Mouse (Mus musculus) neural tube, embryonic 14.5 days (tissue): ENCODE measurements around the gene Dapk3. TPM values are rescaled to one million over a fixed set of nuclear protein-coding genes. Genes with fewer than 3 reads are reported as not detected.

Source experiments
- ATAC-seq: fragments of 200-750 bp; cut with Nextera tagmentation; 2 replicates; pipeline ENCODE4 v1.8.0; 2017; ENCODE audit warnings: low read depth, mild to moderate bottlenecking, moderate TSS enrichment, moderate library complexity
- H3K27ac ChIP-seq: fragments of 300-500 bp; sonication (generic); 2 replicates; pipeline ENCODE4 v1.5.1; 2014; ENCODE audit warnings: low read depth, mild to moderate bottlenecking, control low read depth, low read length, moderate library complexity, mixed read lengths
- H3K27me3 ChIP-seq: fragments of 300-500 bp; sonication (generic); 2 replicates; pipeline ENCODE4 v1.6.1; 2014; ENCODE audit warnings: low read length; ENCODE audit not compliant: control insufficient read depth, insufficient read depth
- H3K36me3 ChIP-seq: fragments of 300-500 bp; sonication (generic); 2 replicates; pipeline ENCODE4 v1.6.1; 2014; ENCODE audit warnings: low read length, mixed read lengths; ENCODE audit not compliant: control insufficient read depth, insufficient read depth
- H3K4me1 ChIP-seq: fragments of 300-500 bp; sonication (generic); 2 replicates; pipeline ENCODE4 v1.6.1; 2014; ENCODE audit warnings: low read length; ENCODE audit not compliant: control insufficient read depth, insufficient read depth
- H3K4me2 ChIP-seq: fragments of 300-500 bp; sonication (generic); 2 replicates; pipeline ENCODE4 v1.6.1; 2014; ENCODE audit warnings: mild to moderate bottlenecking, low read depth, low read length, control low read depth
- H3K4me3 ChIP-seq: fragments of 300-500 bp; sonication (generic); 2 replicates; pipeline ENCODE4 v1.5.1; 2014; ENCODE audit warnings: low read depth, low read length, control low read depth, mixed read lengths
- H3K9ac ChIP-seq: fragments of 300-500 bp; sonication (generic); replicated peaks from 2 replicates; pipeline ENCODE4 v1.6.1; 2014; ENCODE audit warnings: low read depth, mild to moderate bottlenecking, control low read depth, low read length, mixed read lengths
- H3K9me3 ChIP-seq: fragments of 300-500 bp; sonication (generic); 2 replicates; pipeline ENCODE4 v1.6.1; 2016; ENCODE audit warnings: low read length; ENCODE audit not compliant: control insufficient read depth
- WGBS: fragments of 180-500 bp; shearing (Covaris S2); extraction: QIAGEN DNeasy Blood & Tissue Kit; methylation state at CpG from one replicate; pipeline ENCODE4 v1.1.7; 2014; 5-methylcytosine and 5-hydroxymethylcytosine counted together
- polyA plus RNA-seq: library from polyadenylated mRNA; unstranded; fragments of >200 nt; fragmentation: Nextera tagmentation; extraction: Ambion mirVana; gene quantifications from 2 replicates; pipeline ENCODE4 v1.2.1, GENCODE M21; 2014

Dapk3 gene
- polyA plus RNA-seq, 1 experiment from 2014 or later, result 67.3 TPM

- Histone ChIP-seq H3K27ac (peak overlapping the region; percentile 97), H3K4me1 (peaks cover 5% of the 10 kb centered on the region), H3K27me3 (no peaks in the 10 kb centered on the region), H3K9me3 (no peaks in the 10 kb centered on the region), H3K9ac (peak overlapping the region; percentile 78), H3K36me3 (peaks cover 10% of the 10 kb centered on the region), H3K4me2 (peak overlapping the region; percentile 98), H3K4me3 (peak overlapping the region; percentile 56)
- no peak; the same call in none of the 2 replicates for ATAC-seq
- 5% methylated on average over 19 of the region's 19 CpGs for WGBS
Observed at GRCm38 (mm10) chr10:81192968-81193501, 10.2 kb downstream of the Dapk3 start.

DNA sequence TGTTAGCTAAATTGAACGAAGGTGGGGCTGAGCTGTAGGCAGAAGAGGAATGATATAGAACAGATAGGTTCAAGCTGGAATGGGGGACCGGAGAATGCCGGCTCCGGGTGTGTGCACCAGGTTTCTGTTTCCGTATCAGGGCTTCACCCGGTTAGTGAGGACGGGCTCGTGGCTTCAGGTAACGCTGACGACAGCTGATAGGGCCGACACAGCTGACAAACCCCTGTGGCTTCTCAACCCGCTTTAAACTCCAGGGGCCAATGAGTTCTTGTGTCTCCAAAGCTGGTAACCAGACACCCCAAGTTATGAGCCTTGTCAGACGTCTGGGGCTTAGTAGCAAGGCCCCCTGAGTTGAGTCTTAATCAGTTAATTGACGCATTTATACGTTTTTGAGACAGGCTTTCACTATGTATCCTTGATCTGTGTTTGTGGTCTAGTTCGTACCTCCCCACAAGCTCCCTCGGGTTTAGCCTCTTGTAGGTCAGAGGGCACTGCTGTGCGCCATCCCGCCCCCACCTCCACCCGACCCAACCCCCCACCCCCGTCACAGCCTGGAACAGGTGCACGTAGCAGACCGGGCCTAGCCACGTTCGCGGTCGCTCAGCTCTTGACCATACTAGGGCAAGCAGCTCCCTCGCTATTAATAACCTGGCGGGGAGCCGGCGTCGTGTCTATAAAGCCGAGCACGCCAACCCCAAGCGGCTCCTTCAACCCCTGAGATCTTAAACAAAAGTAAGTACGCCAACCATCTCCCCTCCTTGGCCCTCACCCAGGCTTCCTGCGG lies 11.4 kb downstream of the Dapk3 start:
- Histone ChIP-seq H3K9ac (no peak overlapping the region), H3K36me3 (peaks cover 10% of the 10 kb centered on the region), H3K4me3 (no peak overlapping the region), H3K4me2 (no peak overlapping the region), H3K9me3 (no peaks in the 10 kb centered on the region), H3K27me3 (no peaks in the 10 kb centered on the region), H3K27ac (no peak overlapping the region), H3K4me1 (peaks cover 5% of the 10 kb centered on the region)
- ATAC-seq, result no peak
- 17% methylated on average over 37 of the region's 37 CpGs for WGBS

DNA sequence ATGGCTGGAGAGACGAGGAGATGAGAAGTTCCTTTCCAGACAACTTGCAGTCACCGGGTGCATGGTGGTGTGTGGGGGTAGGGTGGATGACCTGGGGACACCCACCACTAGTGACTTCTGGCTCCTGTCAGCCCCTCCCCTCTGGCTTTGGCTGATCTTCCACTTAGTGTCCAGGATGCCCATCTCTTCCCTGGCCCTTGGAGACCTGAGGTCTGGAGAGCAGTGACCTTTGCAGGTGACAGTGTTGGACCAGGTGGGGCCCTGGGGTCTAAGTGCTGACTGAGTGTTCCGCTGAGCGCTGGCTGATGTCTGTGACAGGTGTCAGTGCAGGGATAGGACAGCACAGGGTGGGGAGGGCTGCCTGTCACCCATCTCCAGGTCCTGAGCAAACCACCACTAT lies 12.5 kb downstream of the Dapk3 start:
- H3K27me3 ChIP-seq, result no peaks in the 10 kb centered on the region
- WGBS, result 64% methylated on average over 4 of the region's 4 CpGs

DNA sequence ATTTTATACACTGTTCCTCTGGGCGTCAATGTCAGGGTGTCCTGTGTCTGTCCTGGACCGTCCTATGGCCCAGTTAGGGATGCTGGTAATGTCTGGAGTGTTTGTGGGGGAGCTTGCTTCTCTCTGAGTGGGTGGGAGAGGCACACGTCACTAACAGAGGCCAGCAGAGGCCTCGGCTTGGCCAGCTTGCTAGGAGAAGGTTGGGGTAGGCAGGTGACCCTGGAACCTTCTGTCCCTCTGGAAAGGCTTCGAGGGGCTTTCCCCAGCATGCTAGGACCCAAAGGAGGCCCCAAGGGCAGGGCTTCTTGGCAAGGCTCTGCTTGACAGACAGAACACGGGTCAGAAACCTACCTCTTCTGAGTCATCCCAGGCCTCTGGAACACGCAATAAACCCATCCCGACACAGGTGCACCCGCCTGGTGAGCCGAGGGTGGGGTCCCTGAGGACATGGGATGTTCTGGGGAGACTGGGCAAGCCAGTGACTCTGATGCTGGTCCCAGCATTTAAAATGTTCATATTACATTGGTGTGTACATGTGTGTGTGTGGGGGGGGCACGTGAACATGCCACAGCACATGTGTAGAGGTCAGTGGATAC lies 13.8 kb downstream of the Dapk3 start:
- Histone ChIP-seq H3K9me3 (no peaks in the 10 kb centered on the region), H3K27ac (no peak overlapping the region), H3K4me1 (peaks cover 5% of the 10 kb centered on the region), H3K4me3 (no peak overlapping the region), H3K36me3 (no peaks in the 10 kb centered on the region), H3K9ac (no peak overlapping the region), H3K4me2 (no peak overlapping the region), H3K27me3 (no peaks in the 10 kb centered on the region)
- ATAC-seq, result no peak
- WGBS, result 70% methylated on average over 11 of the region's 11 CpGs

More for the DNA sequence above, 12.5 kb downstream of the Dapk3 start:
- Histone ChIP-seq H3K36me3 (peaks cover 4% of the 10 kb centered on the region), H3K9me3 (no peaks in the 10 kb centered on the region), H3K4me3 (no peak overlapping the region), H3K4me2 (no peak overlapping the region), H3K27ac (no peak overlapping the region), H3K9ac (no peak overlapping the region), H3K4me1 (peaks cover 5% of the 10 kb centered on the region)
- ATAC-seq, result no peak

- H3K4me2 ChIP-seq, result no peak overlapping the region
- no peak overlapping the region for H3K27ac ChIP-seq
- no peaks in the 10 kb centered on the region for H3K27me3 ChIP-seq
- no peaks in the 10 kb centered on the region for H3K36me3 ChIP-seq
- WGBS, result 54% methylated on average over 6 of the region's 6 CpGs
- peaks cover 5% of the 10 kb centered on the region for H3K4me1 ChIP-seq
- no peak for ATAC-seq
- H3K9me3 ChIP-seq, result no peaks in the 10 kb centered on the region
- H3K9ac ChIP-seq, result no peak overlapping the region
- no peak overlapping the region for H3K4me3 ChIP-seq
Observed at GRCm38 (mm10) chr10:81197305-81197704, 14.5 kb downstream of the Dapk3 start.

- Histone ChIP-seq H3K4me2 (no peak overlapping the region), H3K9me3 (no peaks in the 10 kb centered on the region), H3K27ac (no peak overlapping the region), H3K27me3 (no peaks in the 10 kb centered on the region), H3K4me3 (no peak overlapping the region), H3K9ac (no peak overlapping the region), H3K36me3 (no peaks in the 10 kb centered on the region), H3K4me1 (peaks cover under 1% of the 10 kb centered on the region)
- no peak for ATAC-seq
- WGBS, result 1% methylated on average over 9 of the region's 9 CpGs
Observed at GRCm38 (mm10) chr10:81198230-81198629, 15.4 kb downstream of the Dapk3 start.

DNA sequence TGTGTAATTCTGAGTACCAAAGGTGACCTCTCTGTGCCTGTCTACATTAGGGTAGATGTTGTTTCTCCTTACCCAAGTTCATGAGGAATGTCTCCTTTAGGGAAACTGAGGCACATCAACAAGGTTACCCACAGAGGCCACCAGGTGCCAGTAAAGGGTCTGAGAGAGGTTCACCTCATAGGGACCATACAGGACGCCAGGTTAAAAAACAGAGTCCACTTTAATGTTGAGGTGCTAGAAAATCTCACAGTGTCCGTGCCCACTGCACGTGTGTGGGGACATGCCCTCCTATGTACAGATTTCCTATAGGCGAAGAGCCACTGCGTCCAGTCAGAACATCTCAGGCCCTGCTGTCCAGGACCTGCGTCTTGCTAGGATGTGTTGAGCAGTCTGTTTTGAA lies 16.2 kb downstream of the Dapk3 start:
- Histone ChIP-seq H3K36me3 (no peaks in the 10 kb centered on the region), H3K27ac (no peak overlapping the region), H3K4me3 (no peak overlapping the region), H3K9ac (no peak overlapping the region), H3K4me1 (no peaks in the 10 kb centered on the region), H3K4me2 (no peak overlapping the region), H3K9me3 (no peaks in the 10 kb centered on the region), H3K27me3 (no peaks in the 10 kb centered on the region)
- 88% methylated on average over 6 of the region's 6 CpGs for whole genome bisulfite sequencing
- no peak for ATAC-seq

DNA sequence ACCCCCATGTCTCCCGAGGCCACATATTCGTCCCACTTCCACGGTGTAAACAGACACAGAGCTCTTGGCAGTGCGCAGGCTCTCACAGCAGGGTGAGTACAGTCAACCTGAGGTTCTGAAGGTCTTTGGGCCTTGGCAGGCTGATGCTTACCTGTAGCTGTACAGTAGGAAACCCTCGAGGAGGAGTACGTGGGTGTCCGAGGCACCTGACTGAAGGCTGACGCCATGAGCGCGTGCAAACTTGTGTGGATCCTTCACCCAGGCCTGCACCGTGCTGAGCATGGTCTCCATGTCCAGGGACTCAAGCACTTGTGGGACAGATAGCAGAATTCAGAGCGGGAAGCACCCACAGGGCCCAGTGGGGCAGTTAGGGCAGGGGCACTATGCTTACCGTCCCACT lies 17.3 kb downstream of the Dapk3 start:
- no peaks in the 10 kb centered on the region for H3K27me3 ChIP-seq
- no peaks in the 10 kb centered on the region for H3K4me1 ChIP-seq
- H3K9me3 ChIP-seq, result no peaks in the 10 kb centered on the region
- no peak overlapping the region for H3K9ac ChIP-seq
- 86% methylated on average over 13 of the region's 13 CpGs for WGBS
- H3K4me2 ChIP-seq, result no peak overlapping the region
- H3K36me3 ChIP-seq, result no peaks in the 10 kb centered on the region
- ATAC-seq, result no peak
- no peak overlapping the region for H3K4me3 ChIP-seq
- H3K27ac ChIP-seq, result no peak overlapping the region

DNA sequence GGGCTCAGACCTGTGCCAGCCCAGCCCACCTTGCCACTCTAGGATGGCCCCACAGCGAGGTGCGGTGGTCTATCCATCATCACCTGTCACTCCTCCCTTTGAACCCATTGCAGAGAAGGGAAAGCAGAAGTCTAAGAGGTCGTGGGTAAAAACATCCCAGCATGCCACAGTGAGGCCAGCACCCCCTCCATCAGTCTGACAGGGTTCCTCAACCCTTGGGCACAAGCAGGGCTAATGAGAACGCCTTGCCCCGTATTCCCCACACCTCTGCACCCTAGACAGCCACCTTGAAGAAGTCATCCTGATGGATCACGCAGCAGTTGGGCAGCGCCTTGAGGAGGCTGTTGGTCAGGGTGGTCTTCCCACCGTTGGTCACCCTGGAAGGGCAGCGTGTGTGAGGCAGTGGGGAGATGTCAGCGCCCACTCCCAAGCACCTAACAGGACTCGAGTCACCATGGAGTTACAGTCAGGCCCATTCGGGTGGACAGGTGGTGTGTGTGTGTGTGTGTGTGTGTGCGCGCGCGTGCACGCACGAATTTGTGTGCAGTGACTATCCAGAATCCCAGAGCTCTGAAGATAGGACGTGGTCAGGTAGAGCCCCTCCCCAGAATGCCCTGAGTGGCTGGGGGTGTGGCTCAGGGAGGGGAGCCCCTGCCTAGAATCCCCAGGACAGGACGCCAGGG lies 17.9 kb downstream of the Dapk3 start:
- no peak overlapping the region for H3K9ac ChIP-seq
- no peak for ATAC-seq
- H3K27me3 ChIP-seq, result no peaks in the 10 kb centered on the region
- WGBS, result 75% methylated on average over 20 of the region's 20 CpGs
- no peaks in the 10 kb centered on the region for H3K4me1 ChIP-seq
- no peaks in the 10 kb centered on the region for H3K9me3 ChIP-seq
- H3K27ac ChIP-seq, result no peak overlapping the region
- H3K4me2 ChIP-seq, result no peak overlapping the region
- peaks cover 2% of the 10 kb centered on the region; the same call in 1 of the 2 replicates for H3K36me3 ChIP-seq
- H3K4me3 ChIP-seq, result no peak overlapping the region
